Mouse (Mus musculus): ENCODE results near the gene Sync.

GRCm38 (mm10) chr4:129313886-129314285, 26.5 kb downstream of the Sync start:
- TF ChIP-seq CTCF (IDR thresholded peaks at IDR 0.05) = no peak
- no peak for TF ChIP-seq POLR2A (IDR thresholded peaks at IDR 0.05; ENCODE audit: insufficient read depth, low read depth, low read length)

Data from heart, adult 2 months (tissue).